Mouse (Mus musculus) B cell, adult 2 months (primary cell): Measurements from ENCODE around the gene Lnpep.

Experiments used
- DNase-seq, 2 experiments: peaks; one replicate each; pipeline ENCODE4 v3.0.0; 2022

Gene Lnpep

GRCm38 (mm10) chr17:17491622-17492001, 133.2 kb downstream of the Lnpep start:
- DNase-seq: no peak

GRCm38 (mm10) chr17:17490820-17491621, 133.8 kb downstream of the Lnpep start:
- no peak for DNase-seq

GRCm38 (mm10) chr17:17485789-17486188, 139.1 kb downstream of the Lnpep start:
- DNase-seq: no peak
